Mouse (Mus musculus): Measurements from ENCODE around the gene Lrig1.

Lrig1 gene

GRCm38 (mm10) chr6:94620287-94620686 is 79.7 kb downstream of the Lrig1 start:
- peak; percentile 75 for DNase-seq (ENCODE audit: low read depth, low spot score)

- no peak for DNase-seq (ENCODE audit: low read depth, low spot score)
Measured at GRCm38 (mm10) chr6:94618671-94619070, 81.3 kb downstream of the Lrig1 start.

GRCm38 (mm10) chr6:94615936-94616335 is 84.0 kb downstream of the Lrig1 start:
- no peak for DNase-seq (ENCODE audit: low read depth, low spot score)

- DNase-seq (ENCODE audit: low read depth, low spot score), result no peak
Measured at GRCm38 (mm10) chr6:94614346-94614745, 85.6 kb downstream of the Lrig1 start.

GRCm38 (mm10) chr6:94613235-94613895 is 86.6 kb downstream of the Lrig1 start:
- DNase-seq (ENCODE audit: low read depth, low spot score), result no peak

GRCm38 (mm10) chr6:94604546-94604945 is 95.4 kb downstream of the Lrig1 start:
- no peak for DNase-seq (ENCODE audit: low read depth, low spot score)

GRCm38 (mm10) chr6:94604072-94604471 is 95.9 kb downstream of the Lrig1 start:
- no peak for DNase-seq (ENCODE audit: low read depth, low spot score)

- DNase-seq (ENCODE audit: low read depth, low spot score), result no peak
Measured at GRCm38 (mm10) chr6:94601811-94602210, 98.1 kb downstream of the Lrig1 start.

GRCm38 (mm10) chr6:94601101-94601500 is 98.9 kb downstream of the Lrig1 start:
- DNase-seq (ENCODE audit: low read depth, low spot score), result no peak

GRCm38 (mm10) chr6:94599016-94599415 is 100.9 kb downstream of the Lrig1 start:
- peak; percentile 21 for DNase-seq (ENCODE audit: low read depth, low spot score)

GRCm38 (mm10) chr6:94598421-94598820 is 101.5 kb downstream of the Lrig1 start:
- no peak for DNase-seq (ENCODE audit: low read depth, low spot score)

- peak; percentile 65 for DNase-seq (ENCODE audit: low read depth, low spot score)
Measured at GRCm38 (mm10) chr6:94596761-94597485, 103.0 kb downstream of the Lrig1 start.

- no peak for DNase-seq (ENCODE audit: low read depth, low spot score)
Measured at GRCm38 (mm10) chr6:94596051-94596760, 103.8 kb downstream of the Lrig1 start.

GRCm38 (mm10) chr6:94595206-94595605 is 104.8 kb downstream of the Lrig1 start:
- no peak for DNase-seq (ENCODE audit: low read depth, low spot score)

GRCm38 (mm10) chr6:94594711-94595110 is 105.2 kb downstream of the Lrig1 start:
- DNase-seq (ENCODE audit: low read depth, low spot score), result no peak

- no peak for DNase-seq (ENCODE audit: low read depth, low spot score)
Measured at GRCm38 (mm10) chr6:94594096-94594665, 105.8 kb downstream of the Lrig1 start.

- no peak for DNase-seq (ENCODE audit: low read depth, low spot score)
Measured at GRCm38 (mm10) chr6:94592710-94593109, 107.2 kb downstream of the Lrig1 start.

GRCm38 (mm10) chr6:94592243-94592642 is 107.7 kb downstream of the Lrig1 start:
- peak; percentile 30 for DNase-seq (ENCODE audit: low read depth, low spot score)

- no peak for DNase-seq (ENCODE audit: low read depth, low spot score)
Measured at GRCm38 (mm10) chr6:94588365-94588764, 111.6 kb downstream of the Lrig1 start.

- DNase-seq (ENCODE audit: low read depth, low spot score), result no peak
Measured at GRCm38 (mm10) chr6:94584976-94585375, 115.0 kb downstream of the Lrig1 start.

- DNase-seq (ENCODE audit: low read depth, low spot score), result no peak
Measured at GRCm38 (mm10) chr6:94584147-94584695, 115.7 kb downstream of the Lrig1 start.

GRCm38 (mm10) chr6:94582055-94582454 is 117.9 kb downstream of the Lrig1 start:
- DNase-seq (ENCODE audit: low read depth, low spot score), result no peak

Measured in R1 (cell line).